ENCODE assay signal across 8 mouse cellular contexts in the genomic region with DNA sequence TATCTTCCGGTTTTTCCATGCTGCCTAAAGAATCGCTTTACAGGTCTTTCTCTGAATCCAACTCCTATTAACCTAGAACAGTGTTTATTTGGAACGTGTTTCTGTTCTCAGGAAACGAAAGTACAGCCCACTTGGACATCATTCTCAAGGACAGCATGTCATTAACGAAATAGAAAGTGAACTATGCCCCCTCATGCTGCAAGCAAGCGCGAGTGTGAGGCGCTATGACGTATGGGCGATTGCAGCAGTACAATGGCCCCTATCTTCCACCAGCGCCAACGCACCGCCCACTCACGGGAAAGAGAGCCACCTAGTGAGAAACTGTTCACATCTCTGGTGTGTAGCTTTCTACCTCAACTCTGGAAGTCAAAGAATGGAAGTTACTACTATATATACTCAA. TPM values are rescaled to one million over a fixed set of nuclear protein-coding genes. Genes with fewer than 3 reads are reported as not detected.
DNase-seq lines count a peak whose midpoint lies in the region; ATAC-seq and TF ChIP-seq lines count a peak whose summit lies in the region.

No protein-coding gene starts in this region.

- peak; percentile 75 for TF ChIP-seq CTCF in embryonic fibroblast, embryonic 13.5 days (IDR thresholded peaks at IDR 0.05; ENCODE audit: borderline replicate concordance, insufficient read depth, low read length)
- TF ChIP-seq CTCF in spleen, adult 2 months (IDR thresholded peaks at IDR 0.05; ENCODE audit: extremely low read depth, insufficient read depth, insufficient read length, insufficient replicate concordance): peak; percentile 75; the same call in 1 of the 2 replicates

- 0 out of 2 replicates have a peak, but pooled peaks have one; percentile 24 for ATAC-seq in kidney, embryonic 14.5 days (ENCODE audit: low FRiP score, low TSS enrichment)
- ATAC-seq in limb, embryonic 14.5 days (ENCODE audit: low FRiP score, low read depth): peak; percentile 21; the same call in 1 of the 2 replicates
- ATAC-seq in midbrain, embryonic 16.5 days: peak; percentile 25

- 0 out of 2 replicates have a peak, but pooled peaks cover 3% of the 10 kb centered on the region for H3K36me3 ChIP-seq in heart, embryonic 10.5 days
- H3K36me3 ChIP-seq in kidney, embryonic 14.5 days (ENCODE audit: control insufficient read depth, insufficient read depth, low read length): no peaks in the 10 kb centered on the region
- 0 out of 2 replicates have a peak, but pooled peaks cover 2% of the 10 kb centered on the region for H3K36me3 ChIP-seq in limb, embryonic 14.5 days (ENCODE audit: control insufficient read depth, insufficient read depth, low read length)
- H3K36me3 ChIP-seq in midbrain, embryonic 16.5 days (ENCODE audit: control insufficient read depth, insufficient read depth, low read length): no peaks in the 10 kb centered on the region
- H3K36me3 ChIP-seq in spleen, adult 2 months (ENCODE audit: control insufficient read depth, insufficient read depth, low read length): no peaks in the 10 kb centered on the region

- H3K4me3 ChIP-seq in embryonic fibroblast, embryonic 13.5 days (ENCODE audit: insufficient read depth, low read length): peak overlapping the region; percentile 43
- peak overlapping the region; percentile 98 for H3K4me3 ChIP-seq in heart, embryonic 10.5 days
- H3K4me3 ChIP-seq in kidney, embryonic 14.5 days (ENCODE audit: low read length): peak overlapping the region; percentile 35
- peak overlapping the region; percentile 89 for H3K4me3 ChIP-seq in limb, embryonic 14.5 days (replicated peaks; ENCODE audit: low read length)
- peak overlapping the region; percentile 33 for H3K4me3 ChIP-seq in midbrain, embryonic 16.5 days (ENCODE audit: low read depth, low read length)
- H3K4me3 ChIP-seq in spleen, adult 2 months (ENCODE audit: extremely low read depth, insufficient read depth, insufficient read length): peak overlapping the region; percentile 79

- H3K4me1 ChIP-seq in embryonic fibroblast, embryonic 13.5 days (ENCODE audit: control insufficient read depth, insufficient read depth, low read length): no peaks in the 10 kb centered on the region
- peaks cover 15% of the 10 kb centered on the region for H3K4me1 ChIP-seq in heart, embryonic 10.5 days
- peaks cover 11% of the 10 kb centered on the region for H3K4me1 ChIP-seq in kidney, embryonic 14.5 days (ENCODE audit: control insufficient read depth, insufficient read depth, low read length)
- H3K4me1 ChIP-seq in limb, embryonic 14.5 days (ENCODE audit: control insufficient read depth, insufficient read depth, low read length): peaks cover 9% of the 10 kb centered on the region
- H3K4me1 ChIP-seq in midbrain, embryonic 16.5 days (ENCODE audit: control insufficient read depth, insufficient read depth, low read length): peaks cover 15% of the 10 kb centered on the region
- peaks cover 2% of the 10 kb centered on the region for H3K4me1 ChIP-seq in spleen, adult 2 months (ENCODE audit: control insufficient read depth, insufficient read depth, insufficient read length)

- H3K27me3 ChIP-seq in heart, embryonic 10.5 days (ENCODE audit: insufficient read depth, poor library complexity, severe bottlenecking): no peaks in the 10 kb centered on the region
- H3K27me3 ChIP-seq in kidney, embryonic 14.5 days (ENCODE audit: control insufficient read depth, insufficient read depth, low read length): no peaks in the 10 kb centered on the region
- H3K27me3 ChIP-seq in limb, embryonic 14.5 days (ENCODE audit: control insufficient read depth, insufficient read depth, low read length): no peaks in the 10 kb centered on the region
- no peaks in the 10 kb centered on the region for H3K27me3 ChIP-seq in midbrain, embryonic 16.5 days (ENCODE audit: control insufficient read depth, insufficient read depth, low read depth, low read length)
- no peaks in the 10 kb centered on the region for H3K27me3 ChIP-seq in spleen, adult 2 months (ENCODE audit: control insufficient read depth, insufficient read depth, low read length)

- peak overlapping the region; percentile 73 for H3K4me2 ChIP-seq in kidney, embryonic 14.5 days (replicated peaks; ENCODE audit: low read depth, low read length)
- H3K4me2 ChIP-seq in limb, embryonic 14.5 days (replicated peaks; ENCODE audit: low read depth, low read length, severe bottlenecking): peak overlapping the region; percentile 96
- peak overlapping the region; percentile 97 for H3K4me2 ChIP-seq in midbrain, embryonic 16.5 days (ENCODE audit: low read length)

- no peak overlapping the region for H3K9ac ChIP-seq in kidney, embryonic 14.5 days (ENCODE audit: low read depth, low read length)
- H3K9ac ChIP-seq in limb, embryonic 14.5 days (ENCODE audit: low read depth, low read length, severe bottlenecking): no peak overlapping the region
- H3K9ac ChIP-seq in midbrain, embryonic 16.5 days (ENCODE audit: low read depth, low read length): peak overlapping the region; percentile 47; the same call in 1 of the 2 replicates

- peak; percentile 69 for TF ChIP-seq POLR2A in embryonic fibroblast, embryonic 13.5 days (IDR thresholded peaks at IDR 0.05; ENCODE audit: low read depth, low read length)
- TF ChIP-seq POLR2A in limb, embryonic 14.5 days (IDR thresholded peaks at IDR 0.05; ENCODE audit: borderline replicate concordance, extremely low read depth, insufficient read depth, insufficient read length): no peak
- peak; percentile 16; the same call in 1 of the 2 replicates for TF ChIP-seq POLR2A in spleen, adult 2 months (IDR thresholded peaks at IDR 0.05; ENCODE audit: low read depth, low read length)

- peak; percentile 88 to 91 for DNase-seq in B cell, adult 2 months
- DNase-seq in brain, adult 2 months (ENCODE audit: low read depth, low spot score): peak; percentile 95
- peak; percentile 94 for DNase-seq in heart, embryonic 10.5 days (ENCODE audit: low spot score)
- peak; percentile 84 for DNase-seq in limb, embryonic 14.5 days (ENCODE audit: low spot score)
- peak; percentile 85 to 88 for DNase-seq in spleen, adult 2 months (ENCODE audit: low read depth in 1 of 2, low spot score in 2 of 2)

- 5% methylated on average over 14 of the region's 14 CpGs for WGBS in heart, embryonic 10.5 days
- under 1% methylated on average over 14 of the region's 14 CpGs for WGBS in kidney, embryonic 14.5 days
- WGBS in limb, embryonic 14.5 days: 2% methylated on average over 14 of the region's 14 CpGs
- under 1% methylated on average over 14 of the region's 14 CpGs for WGBS in midbrain, embryonic 16.5 days
- under 1% methylated on average over 14 of the region's 14 CpGs for WGBS in spleen, adult 2 months

- no peaks in the 10 kb centered on the region for H3K9me3 ChIP-seq in heart, embryonic 10.5 days
- H3K9me3 ChIP-seq in kidney, embryonic 14.5 days (ENCODE audit: control insufficient read depth, low read length): no peaks in the 10 kb centered on the region
- H3K9me3 ChIP-seq in limb, embryonic 14.5 days (ENCODE audit: control insufficient read depth, low read length): no peaks in the 10 kb centered on the region
- H3K9me3 ChIP-seq in midbrain, embryonic 16.5 days (replicated peaks; ENCODE audit: control insufficient read depth, low read length, poor library complexity, severe bottlenecking): no peaks in the 10 kb centered on the region

- H3K27ac ChIP-seq in embryonic fibroblast, embryonic 13.5 days (ENCODE audit: insufficient read depth, low read length): peak overlapping the region; percentile 14; the same call in 1 of the 2 replicates
- peak overlapping the region; percentile 99; the same call in 1 of the 2 replicates for H3K27ac ChIP-seq in heart, embryonic 10.5 days
- no peak overlapping the region for H3K27ac ChIP-seq in kidney, embryonic 14.5 days (ENCODE audit: low read depth, low read length)
- no peak overlapping the region for H3K27ac ChIP-seq in limb, embryonic 14.5 days (replicated peaks; ENCODE audit: low read depth, low read length)
- peak overlapping the region; percentile 78 for H3K27ac ChIP-seq in midbrain, embryonic 16.5 days (ENCODE audit: low read length)
- H3K27ac ChIP-seq in spleen, adult 2 months (ENCODE audit: insufficient read depth, low read length): no peak overlapping the region

RNA-seq across cellular contexts. Expression of gene Smg7, which starts 2.0 kb away (rescaled TPM):
- polyA plus RNA-seq in embryonic fibroblast, embryonic 13.5 days (2011; ENCODE audit: insufficient read length, low read depth, missing spikeins): 45.6 and 49.0 TPM in 2 replicates
- 25.9 and 30.0 TPM in 2 replicates for polyA plus RNA-seq in heart, embryonic 10.5 days (2016; fragmentation: Nextera tagmentation; extraction: Ambion mirVana)
- 27.9 and 43.1 TPM in 2 replicates for polyA plus RNA-seq in kidney, embryonic 14.5 days (2014; fragmentation: Nextera tagmentation; extraction: Ambion mirVana)
- 37.3 and 42.9 TPM in 2 replicates for polyA plus RNA-seq in limb, embryonic 14.5 days (2012; rRNA removed)
- 30.0 and 33.2 TPM in 2 replicates for polyA plus RNA-seq in limb, embryonic 14.5 days (2014; fragmentation: Nextera tagmentation; extraction: Ambion mirVana)
- 32.1 and 33.9 TPM in 2 replicates for polyA plus RNA-seq in midbrain, embryonic 16.5 days (2015; fragmentation: Nextera tagmentation; extraction: Ambion mirVana)
- 30.7 and 30.8 TPM in 2 replicates for polyA plus RNA-seq in spleen, adult 2 months (2012; rRNA removed)

RNA-seq across cellular contexts. Expression of gene Nmnat2, which starts 50.3 kb away (rescaled TPM):
- 26.7 and 30.4 TPM in 2 replicates for polyA plus RNA-seq in embryonic fibroblast, embryonic 13.5 days (2011; ENCODE audit: insufficient read length, low read depth, missing spikeins)
- polyA plus RNA-seq in heart, embryonic 10.5 days (2016; fragmentation: Nextera tagmentation; extraction: Ambion mirVana): 0.28 and 1.0 TPM in 2 replicates
- 0.79 and 0.93 TPM in 2 replicates for polyA plus RNA-seq in kidney, embryonic 14.5 days (2014; fragmentation: Nextera tagmentation; extraction: Ambion mirVana)
- polyA plus RNA-seq in limb, embryonic 14.5 days (2012; rRNA removed): 2.0 and 2.3 TPM in 2 replicates
- polyA plus RNA-seq in limb, embryonic 14.5 days (2014; fragmentation: Nextera tagmentation; extraction: Ambion mirVana): 1.4 and 1.6 TPM in 2 replicates
- 92.9 and 95.8 TPM in 2 replicates for polyA plus RNA-seq in midbrain, embryonic 16.5 days (2015; fragmentation: Nextera tagmentation; extraction: Ambion mirVana)
- polyA plus RNA-seq in spleen, adult 2 months (2012; rRNA removed): 0.63 and 0.92 TPM in 2 replicates

Comparison
In these comparisons a context has a peak if more than half of its experiments do, and no peak if none do; other contexts are left out.
1. H3K27ac ChIP-seq: peak in embryonic fibroblast, embryonic 13.5 days (single experiment), heart, embryonic 10.5 days (single experiment) and midbrain, embryonic 16.5 days (single experiment); none in kidney, embryonic 14.5 days (single experiment), limb, embryonic 14.5 days (single experiment) and spleen, adult 2 months (single experiment).
2. H3K4me3 ChIP-seq: peak in every context shown above with its lines; median percentile 98 in heart, embryonic 10.5 days; 89 in limb, embryonic 14.5 days; 79 in spleen, adult 2 months; 43 in embryonic fibroblast, embryonic 13.5 days; 35 in kidney, embryonic 14.5 days; 33 in midbrain, embryonic 16.5 days.
3. Peak in every context shown above with its lines, with median percentiles within 50 percentile points of each other: DNase-seq, ATAC-seq and H3K4me2 ChIP-seq.